Mouse (Mus musculus): ENCODE results near the gene Prkacb. TPM values are rescaled to one million over a fixed set of nuclear protein-coding genes. Genes with fewer than 3 reads are reported as not detected.
"Not testable (repeated sequence)": the region's sequence is repeated elsewhere in the genome, so short reads cannot be mapped to it uniquely, and the experiment has no call there.

Gene Prkacb
- polyA plus RNA-seq, 1 experiment from 2014 or later: 67.6 TPM

GRCm38 (mm10) chr3:146769940-146770659 lies 42.7 kb downstream of the Prkacb start:
- DNase-seq (ENCODE audit: low spot score): no peak
- no peak overlapping the region for H3K27ac ChIP-seq (replicated peaks)
- H3K4me1 ChIP-seq: peaks cover 35% of the 10 kb centered on the region
- H3K9me3 ChIP-seq: no peaks in the 10 kb centered on the region
- peak overlapping the region; percentile 33 for H3K4me3 ChIP-seq
- 20% methylated on average over 17 of the region's 17 CpGs for WGBS
- H3K36me3 ChIP-seq (replicated peaks): peaks cover 8% of the 10 kb centered on the region
- H3K27me3 ChIP-seq (replicated peaks; ENCODE audit: low read depth, poor library complexity, severe bottlenecking): no peaks in the 10 kb centered on the region

- Histone ChIP-seq H3K9me3 (no peaks in the 10 kb centered on the region), H3K4me3 (peak overlapping the region; percentile 33), H3K27ac (replicated peaks) (no peak overlapping the region), H3K4me1 (peaks cover 35% of the 10 kb centered on the region), H3K36me3 (replicated peaks) (peaks cover 8% of the 10 kb centered on the region), H3K27me3 (replicated peaks; ENCODE audit: low read depth, poor library complexity, severe bottlenecking) (no peaks in the 10 kb centered on the region)
- DNase-seq (ENCODE audit: low spot score): no peak
- 32% methylated on average over 2 of the region's 2 CpGs for WGBS
Measured at GRCm38 (mm10) chr3:146769569-146769939, 43.2 kb downstream of the Prkacb start.

GRCm38 (mm10) chr3:146768921-146769320 lies 43.9 kb downstream of the Prkacb start:
- WGBS: 70% methylated on average over 3 of the region's 3 CpGs
- Histone ChIP-seq H3K9me3 (no peaks in the 10 kb centered on the region), H3K4me1 (peaks cover 35% of the 10 kb centered on the region), H3K27me3 (replicated peaks; ENCODE audit: low read depth, poor library complexity, severe bottlenecking) (no peaks in the 10 kb centered on the region), H3K36me3 (replicated peaks) (peaks cover 8% of the 10 kb centered on the region), H3K27ac (replicated peaks) (no peak overlapping the region), H3K4me3 (no peak overlapping the region)
- DNase-seq (ENCODE audit: low spot score): no peak

- 93% methylated on average over 5 of the region's 5 CpGs for WGBS
- Histone ChIP-seq H3K4me1 (peaks cover 35% of the 10 kb centered on the region), H3K4me3 (no peak overlapping the region), H3K27ac (replicated peaks) (no peak overlapping the region), H3K9me3 (no peaks in the 10 kb centered on the region), H3K36me3 (replicated peaks) (peaks cover 8% of the 10 kb centered on the region), H3K27me3 (replicated peaks; ENCODE audit: low read depth, poor library complexity, severe bottlenecking) (no peaks in the 10 kb centered on the region)
- no peak for DNase-seq (ENCODE audit: low spot score)
Measured at GRCm38 (mm10) chr3:146768360-146768759, 44.4 kb downstream of the Prkacb start.

GRCm38 (mm10) chr3:146766701-146767181 lies 46.0 kb downstream of the Prkacb start:
- Histone ChIP-seq H3K9me3 (no peaks in the 10 kb centered on the region), H3K27ac (replicated peaks) (no peak overlapping the region; the same call in 1 of the 2 replicates), H3K36me3 (replicated peaks) (peaks cover 11% of the 10 kb centered on the region), H3K4me1 (peaks cover 35% of the 10 kb centered on the region), H3K27me3 (replicated peaks; ENCODE audit: low read depth, poor library complexity, severe bottlenecking) (no peaks in the 10 kb centered on the region), H3K4me3 (no peak overlapping the region)
- 76% methylated on average over 8 of the region's 8 CpGs for WGBS
- DNase-seq (ENCODE audit: low spot score): no peak

GRCm38 (mm10) chr3:146766071-146766605 lies 46.7 kb downstream of the Prkacb start:
- Histone ChIP-seq H3K27me3 (replicated peaks; ENCODE audit: low read depth, poor library complexity, severe bottlenecking) (no peaks in the 10 kb centered on the region), H3K36me3 (replicated peaks) (peaks cover 11% of the 10 kb centered on the region), H3K4me3 (no peak overlapping the region), H3K27ac (replicated peaks) (no peak overlapping the region; the same call in 1 of the 2 replicates), H3K4me1 (peaks cover 35% of the 10 kb centered on the region), H3K9me3 (no peaks in the 10 kb centered on the region)
- DNase-seq (ENCODE audit: low spot score): no peak
- 86% methylated on average over 4 of the region's 4 CpGs for WGBS

- no peaks in the 10 kb centered on the region for H3K27me3 ChIP-seq (replicated peaks; ENCODE audit: low read depth, poor library complexity, severe bottlenecking)
- DNase-seq (ENCODE audit: low spot score): no peak
- no peaks in the 10 kb centered on the region for H3K9me3 ChIP-seq
- no peak overlapping the region for H3K27ac ChIP-seq (replicated peaks)
- no peak overlapping the region for H3K4me3 ChIP-seq
- 90% methylated on average over 3 of the region's 3 CpGs for WGBS
- H3K4me1 ChIP-seq: peaks cover 25% of the 10 kb centered on the region
- peaks cover 11% of the 10 kb centered on the region for H3K36me3 ChIP-seq (replicated peaks)
Measured at GRCm38 (mm10) chr3:146764871-146765529, 47.8 kb downstream of the Prkacb start.

GRCm38 (mm10) chr3:146763054-146763453 lies 49.7 kb downstream of the Prkacb start:
- H3K27ac ChIP-seq (replicated peaks); DNase-seq (ENCODE audit: low spot score); H3K27me3 ChIP-seq (replicated peaks; ENCODE audit: low read depth, poor library complexity, severe bottlenecking); H3K9me3 ChIP-seq; H3K4me3 ChIP-seq: not testable (repeated sequence)
- H3K36me3 ChIP-seq (replicated peaks): peaks cover 11% of the 10 kb centered on the region
- WGBS: 91% methylated on average over 2 of the region's 2 CpGs
- H3K4me1 ChIP-seq: peaks cover 16% of the 10 kb centered on the region

DNA sequence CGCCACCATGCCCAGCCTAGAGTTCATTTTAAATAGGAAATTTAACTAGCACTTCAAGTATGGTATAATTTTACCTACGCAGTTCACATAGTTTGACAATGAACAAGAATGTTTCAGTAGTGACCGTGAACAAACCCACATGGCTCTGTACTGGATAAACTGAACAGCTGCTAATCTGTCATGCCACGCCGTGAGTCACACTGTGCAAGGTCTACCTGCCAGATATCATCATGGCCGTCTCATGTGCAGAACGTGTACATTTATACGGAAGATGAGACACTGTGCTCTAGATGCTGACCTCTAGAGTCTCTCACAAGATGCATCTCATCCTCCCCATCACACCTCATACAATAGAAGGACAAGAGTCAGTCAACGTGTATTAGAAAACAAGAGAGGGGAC lies 51.5 kb downstream of the Prkacb start:
- Histone ChIP-seq H3K27ac (replicated peaks) (no peak overlapping the region), H3K27me3 (replicated peaks; ENCODE audit: low read depth, poor library complexity, severe bottlenecking) (no peaks in the 10 kb centered on the region), H3K36me3 (replicated peaks) (peaks cover 7% of the 10 kb centered on the region), H3K4me3 (no peak overlapping the region), H3K4me1 (peaks cover under 1% of the 10 kb centered on the region), H3K9me3 (no peaks in the 10 kb centered on the region)
- no peak for DNase-seq (ENCODE audit: low spot score)
- 94% methylated on average over 9 of the region's 9 CpGs for WGBS

- no peak for DNase-seq (ENCODE audit: low spot score)
- H3K4me1 ChIP-seq: no peaks in the 10 kb centered on the region
- H3K4me3 ChIP-seq: no peak overlapping the region
- no peaks in the 10 kb centered on the region for H3K9me3 ChIP-seq
- peaks cover 25% of the 10 kb centered on the region for H3K36me3 ChIP-seq (replicated peaks)
- H3K27me3 ChIP-seq (replicated peaks; ENCODE audit: low read depth, poor library complexity, severe bottlenecking): no peaks in the 10 kb centered on the region
- WGBS: 87% methylated on average over 6 of the region's 6 CpGs
- H3K27ac ChIP-seq (replicated peaks): no peak overlapping the region
Measured at GRCm38 (mm10) chr3:146757970-146758960, 54.5 kb downstream of the Prkacb start.

GRCm38 (mm10) chr3:146754270-146754669 lies 58.5 kb downstream of the Prkacb start:
- Histone ChIP-seq H3K4me1 (no peaks in the 10 kb centered on the region), H3K27ac (replicated peaks) (no peak overlapping the region), H3K4me3 (no peak overlapping the region), H3K27me3 (replicated peaks; ENCODE audit: low read depth, poor library complexity, severe bottlenecking) (no peaks in the 10 kb centered on the region), H3K9me3 (no peaks in the 10 kb centered on the region), H3K36me3 (replicated peaks) (peaks cover 54% of the 10 kb centered on the region)
- no peak for DNase-seq (ENCODE audit: low spot score)
- 81% methylated on average over 2 of the region's 2 CpGs for WGBS

Measured in embryonic facial prominence, embryonic 10.5 days (tissue).